Mouse (Mus musculus): ENCODE measurements around the gene Agrp.

- TF ChIP-seq MAFK (IDR thresholded peaks at IDR 0.05; ENCODE audit: insufficient read depth, low read depth, low read length) (no peak), HCFC1 (IDR thresholded peaks at IDR 0.05; ENCODE audit: borderline replicate concordance, insufficient read depth, low read length) (no peak)
Observed at GRCm38 (mm10) chr8:105562863-105563262, 74.3 kb downstream of the Agrp start.

Data from ES-E14 (cell line).